Mouse (Mus musculus) megakaryocyte, embryonic 14.5 days (primary cell): Measurements from ENCODE around the gene Prpf3.

Experiments used
- FLI1 ChIP-seq: IDR thresholded peaks from 2 replicates; pipeline ENCODE4 v1.6.1; 2012; ENCODE audit warnings: low read length, inconsistent platforms, mixed read lengths
- GATA1 ChIP-seq: IDR thresholded peaks from 3 replicates; pipeline ENCODE4 v1.6.1; 2012; ENCODE audit warnings: mixed read lengths, low read length, inconsistent platforms, borderline replicate concordance

DNA sequence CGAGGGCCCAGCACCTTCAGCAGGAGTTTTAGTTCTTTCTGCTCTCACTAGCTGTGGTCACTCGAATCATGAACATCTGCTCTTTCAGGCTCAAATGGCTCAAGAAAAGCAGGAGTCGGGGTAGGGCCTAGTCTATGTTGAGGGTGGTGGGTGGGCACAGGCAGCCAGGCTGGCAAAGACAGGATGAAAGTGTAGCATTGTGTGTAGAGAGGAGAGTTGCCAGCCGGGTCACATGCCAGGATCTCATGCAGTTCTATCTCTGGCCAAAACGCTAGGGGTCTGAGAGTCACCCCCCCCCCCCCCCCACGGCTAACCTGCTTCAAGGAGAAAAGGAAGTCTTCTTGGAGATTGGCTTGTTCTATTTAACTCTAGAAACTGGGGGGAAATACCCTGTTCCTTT, 47.0 kb upstream of the Prpf3 start:
- no peak for TF ChIP-seq GATA1
- TF ChIP-seq FLI1: no peak
